Mouse (Mus musculus) neural tube, embryonic 15.5 days (tissue): Measurements from ENCODE around the gene Disc1. TPM values are rescaled to one million over a fixed set of nuclear protein-coding genes. Genes with fewer than 3 reads are reported as not detected.

ENCODE experiments used
- ATAC-seq: fragments of 200-750 bp; cut with Nextera tagmentation; 2 replicates; pipeline ENCODE4 v1.8.0; 2017; ENCODE audit warnings: mild to moderate bottlenecking, moderate TSS enrichment, moderate library complexity; ENCODE audit not compliant: low FRiP score
- H3K27ac ChIP-seq: fragments of 300-500 bp; sonication (generic); replicated peaks from 2 replicates; pipeline ENCODE4 v1.5.1; 2015; ENCODE audit warnings: mild to moderate bottlenecking, inconsistent platforms
- H3K27me3 ChIP-seq: fragments of 300-500 bp; sonication (generic); replicated peaks from 2 replicates; pipeline ENCODE4 v1.6.1; 2015; ENCODE audit warnings: inconsistent platforms
- H3K36me3 ChIP-seq: fragments of 300-500 bp; sonication (generic); 2 replicates; pipeline ENCODE4 v1.6.1; 2015; ENCODE audit warnings: inconsistent platforms
- H3K4me1 ChIP-seq: fragments of 300-500 bp; sonication (generic); 2 replicates; pipeline ENCODE4 v1.6.1; 2015; ENCODE audit warnings: inconsistent platforms
- H3K4me2 ChIP-seq: fragments of 300-500 bp; sonication (generic); 2 replicates; pipeline ENCODE4 v1.6.1; 2015; ENCODE audit warnings: inconsistent platforms, mild to moderate bottlenecking, moderate library complexity
- H3K4me3 ChIP-seq: fragments of 300-500 bp; sonication (generic); replicated peaks from 2 replicates; pipeline ENCODE4 v1.5.1; 2015; ENCODE audit warnings: mild to moderate bottlenecking, inconsistent platforms
- H3K9ac ChIP-seq: fragments of 300-500 bp; sonication (generic); replicated peaks from 2 replicates; pipeline ENCODE4 v1.6.1; 2015; ENCODE audit warnings: mild to moderate bottlenecking, inconsistent platforms
- H3K9me3 ChIP-seq: fragments of 300-500 bp; sonication (generic); replicated peaks from 2 replicates; pipeline ENCODE4 v1.6.1; 2016; ENCODE audit warnings: inconsistent platforms
- WGBS: fragments of 180-500 bp; shearing (Covaris S2); methylation state at CpG from one replicate; pipeline ENCODE4 v1.1.7; 2015; ENCODE audit warnings: mixed read lengths; 5-methylcytosine and 5-hydroxymethylcytosine counted together
- polyA plus RNA-seq: library from polyadenylated mRNA; unstranded; fragments of >200 nt; fragmentation: Nextera tagmentation; extraction: Ambion mirVana; gene quantifications from 2 replicates; pipeline ENCODE4 v1.2.1, GENCODE M21; 2015

Gene Disc1
- polyA plus RNA-seq, 1 experiment from 2014 or later: 1.8 TPM

DNA sequence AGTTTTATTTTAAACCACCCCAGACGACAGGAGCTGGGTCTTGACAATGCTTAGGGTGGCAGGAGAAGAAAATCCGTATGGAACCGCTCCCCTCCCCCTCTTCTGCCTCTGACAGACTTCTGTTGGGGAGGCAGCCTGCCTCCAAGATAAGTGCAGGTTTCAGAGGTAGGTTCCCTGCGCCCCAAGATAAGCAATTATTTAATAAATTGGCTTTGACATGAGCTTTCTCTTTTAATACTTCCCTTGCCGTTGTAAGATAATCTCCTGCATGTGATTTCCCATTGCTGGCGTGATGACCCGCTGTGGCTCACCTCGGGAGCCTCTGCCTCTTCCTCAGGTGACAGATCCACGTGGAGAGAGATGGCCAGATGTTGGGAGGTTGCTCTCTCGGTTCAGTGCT lies 133.0 kb downstream of the Disc1 start:
- H3K36me3 ChIP-seq: no peaks in the 10 kb centered on the region
- H3K4me3 ChIP-seq: no peak overlapping the region
- no peak overlapping the region for H3K27ac ChIP-seq
- 47% methylated on average over 10 of the region's 10 CpGs for WGBS
- peaks cover 13% of the 10 kb centered on the region for H3K4me1 ChIP-seq
- 0 out of 2 replicates have a peak, but pooled peaks cover 13% of the 10 kb centered on the region for H3K27me3 ChIP-seq
- ATAC-seq: no peak
- 0 out of 2 replicates have a peak overlapping the region, but pooled peaks have one; percentile 8 for H3K4me2 ChIP-seq
- H3K9me3 ChIP-seq: no peaks in the 10 kb centered on the region
- H3K9ac ChIP-seq: no peak overlapping the region

DNA sequence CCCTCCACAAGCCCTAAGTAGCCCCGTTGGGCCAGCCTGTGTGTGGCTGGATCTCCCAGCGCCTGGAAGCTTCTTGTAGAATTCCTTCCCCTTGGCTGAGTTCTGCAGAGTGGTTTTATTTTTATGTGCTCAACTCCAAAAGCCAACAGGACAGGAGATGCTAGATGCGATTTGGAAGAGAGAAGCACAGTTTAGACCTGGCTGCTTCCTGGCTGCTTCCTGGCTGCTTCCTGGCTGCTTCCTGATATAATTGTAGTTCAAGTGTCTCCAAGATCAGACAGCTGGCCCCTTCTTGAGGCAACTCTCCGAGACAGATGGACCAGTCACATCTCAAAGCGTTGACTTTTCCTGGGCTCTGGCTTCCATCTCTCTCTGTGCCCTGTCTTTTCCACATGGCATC lies 139.7 kb downstream of the Disc1 start:
- H3K4me3 ChIP-seq: no peak overlapping the region
- H3K27ac ChIP-seq: no peak overlapping the region
- H3K9ac ChIP-seq: no peak overlapping the region
- ATAC-seq: no peak
- 84% methylated on average over 5 of the region's 5 CpGs for WGBS
- H3K4me1 ChIP-seq: peaks cover 12% of the 10 kb centered on the region
- peaks cover 9% of the 10 kb centered on the region for H3K27me3 ChIP-seq
- no peaks in the 10 kb centered on the region for H3K36me3 ChIP-seq
- no peak overlapping the region for H3K4me2 ChIP-seq
- no peaks in the 10 kb centered on the region for H3K9me3 ChIP-seq

DNA sequence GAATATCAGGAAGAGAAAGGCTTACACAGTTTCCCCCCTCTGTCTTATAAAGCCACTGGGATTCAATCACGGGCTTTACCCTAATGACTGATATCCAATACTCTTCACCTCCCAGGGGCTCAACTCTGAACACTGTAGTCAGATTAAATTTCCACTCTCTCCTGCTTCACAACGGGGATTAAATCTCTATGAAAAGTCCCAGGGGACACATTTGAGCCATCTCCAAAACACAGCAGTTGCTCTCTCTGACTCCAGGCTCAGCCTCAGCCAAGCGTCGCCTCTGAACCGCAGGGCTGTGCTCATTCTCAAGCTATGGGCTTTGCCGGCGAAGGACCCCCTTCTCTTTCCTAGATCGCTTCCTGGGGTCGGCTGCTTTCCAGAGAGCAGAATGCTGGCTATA lies 141.1 kb downstream of the Disc1 start:
- 45% methylated on average over 9 of the region's 9 CpGs for WGBS
- H3K27me3 ChIP-seq: peaks cover 9% of the 10 kb centered on the region
- H3K27ac ChIP-seq: no peak overlapping the region
- H3K4me2 ChIP-seq: no peak overlapping the region
- H3K4me3 ChIP-seq: no peak overlapping the region
- no peaks in the 10 kb centered on the region for H3K9me3 ChIP-seq
- peaks cover 13% of the 10 kb centered on the region for H3K4me1 ChIP-seq
- no peaks in the 10 kb centered on the region for H3K36me3 ChIP-seq
- H3K9ac ChIP-seq: no peak overlapping the region
- no peak for ATAC-seq

DNA sequence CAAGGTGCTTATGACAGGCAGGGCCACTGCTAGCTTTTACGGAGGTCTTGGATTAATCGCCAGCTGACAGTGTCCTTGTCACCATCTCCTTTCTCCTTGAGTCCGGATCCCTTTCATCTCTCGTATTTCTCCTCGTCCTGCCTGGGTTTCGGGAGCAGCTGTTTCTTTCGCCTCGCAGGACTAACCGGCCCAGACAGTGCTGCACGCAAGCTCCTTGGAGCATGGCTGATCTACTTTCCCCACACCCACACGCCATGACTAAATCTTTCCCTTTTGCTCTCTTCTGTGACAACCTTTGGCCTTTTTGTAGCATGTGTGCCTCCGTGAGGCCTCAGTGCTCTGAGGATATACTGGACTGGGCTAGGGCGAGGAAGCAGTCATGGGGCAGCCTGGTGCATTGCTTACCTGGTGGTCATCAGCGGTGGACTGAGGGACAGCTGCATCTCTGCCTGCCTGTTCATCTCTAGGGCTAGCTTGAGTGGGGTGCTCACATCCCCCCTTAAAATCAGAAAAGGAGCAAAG lies 142.6 kb downstream of the Disc1 start:
- WGBS: 87% methylated on average over 14 of the region's 14 CpGs
- Histone ChIP-seq H3K36me3 (no peaks in the 10 kb centered on the region), H3K4me2 (no peak overlapping the region), H3K9ac (no peak overlapping the region), H3K9me3 (no peaks in the 10 kb centered on the region), H3K27ac (no peak overlapping the region), H3K4me3 (no peak overlapping the region), H3K4me1 (peaks cover 19% of the 10 kb centered on the region), H3K27me3 (peaks cover 6% of the 10 kb centered on the region)
- ATAC-seq: no peak

DNA sequence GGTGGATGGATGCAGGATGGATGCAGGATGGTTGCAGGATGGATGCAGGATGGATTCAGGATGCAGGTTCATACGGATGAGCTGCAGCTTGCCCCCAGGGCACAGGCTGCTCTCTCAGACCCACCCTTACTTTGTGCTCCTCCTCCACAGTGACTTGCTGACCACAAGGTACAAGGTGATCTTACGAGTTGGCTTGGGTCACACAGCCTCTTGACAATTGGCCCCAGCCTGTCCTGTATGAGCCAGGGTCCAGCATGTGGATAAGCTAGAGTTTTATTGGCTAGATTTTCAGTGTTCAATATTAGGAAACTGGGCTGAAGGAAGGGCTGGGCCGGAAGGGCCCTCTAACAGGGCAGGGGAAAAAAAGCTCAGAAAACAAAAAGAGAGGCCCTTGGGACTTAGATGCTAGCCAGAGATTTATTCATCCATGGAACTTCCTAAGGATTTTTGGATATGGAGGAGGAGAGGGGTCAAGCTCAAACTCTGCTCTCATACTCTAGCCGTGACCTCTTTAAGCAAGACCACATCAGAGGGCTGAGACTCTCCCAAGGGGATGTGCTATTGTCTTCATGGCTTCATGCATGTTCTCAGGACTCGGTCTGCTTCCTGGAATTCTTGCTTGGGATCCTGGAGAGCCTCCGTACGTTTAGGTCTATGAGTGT lies 143.5 kb downstream of the Disc1 start:
- no peak overlapping the region for H3K4me3 ChIP-seq
- no peak overlapping the region; the same call in 1 of the 2 replicates for H3K27ac ChIP-seq
- no peak overlapping the region for H3K9ac ChIP-seq
- no peak for ATAC-seq
- no peaks in the 10 kb centered on the region for H3K36me3 ChIP-seq
- peaks cover 19% of the 10 kb centered on the region for H3K4me1 ChIP-seq
- WGBS: 80% methylated on average over 7 of the region's 7 CpGs
- peaks cover 6% of the 10 kb centered on the region for H3K27me3 ChIP-seq
- H3K9me3 ChIP-seq: no peaks in the 10 kb centered on the region
- H3K4me2 ChIP-seq: no peak overlapping the region

DNA sequence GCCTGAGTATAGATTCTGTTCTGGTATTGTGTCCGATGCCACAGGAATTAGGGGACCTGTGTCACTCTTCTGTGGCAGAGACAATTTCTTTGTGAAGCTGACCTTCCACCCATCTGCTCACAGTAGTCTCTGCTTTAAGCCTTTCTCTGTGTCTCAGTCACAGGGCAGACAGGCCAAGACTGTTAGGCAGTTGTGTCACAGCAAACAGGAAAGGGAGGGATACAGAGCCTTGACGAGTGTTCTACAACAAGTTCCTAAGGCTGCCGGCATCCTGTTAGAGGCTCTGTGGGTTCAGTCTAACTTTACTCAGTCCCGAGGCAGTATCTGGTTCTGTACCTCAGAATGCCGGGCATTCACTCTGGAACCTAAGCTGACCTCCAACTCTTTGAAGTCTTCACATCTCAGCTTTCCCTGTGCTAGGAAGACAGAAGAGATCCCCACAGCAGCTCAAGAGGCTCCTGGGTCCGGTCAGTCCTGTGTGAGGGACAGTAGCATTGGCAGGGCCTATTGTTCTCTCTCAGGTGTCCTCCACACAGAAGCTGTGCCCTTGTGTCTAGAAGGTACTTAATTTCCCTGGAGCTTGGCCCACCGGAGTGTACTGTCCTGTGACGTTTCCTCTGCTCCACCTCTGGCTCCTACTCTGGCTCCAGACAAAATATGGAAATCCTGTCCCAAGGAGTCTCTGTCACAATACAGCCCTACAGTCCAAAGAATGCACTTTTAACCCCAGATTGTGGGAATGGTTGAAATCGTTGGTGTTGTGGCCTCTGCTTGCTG lies 144.6 kb downstream of the Disc1 start:
- 84% methylated on average over 9 of the region's 9 CpGs for WGBS
- Histone ChIP-seq H3K4me3 (no peak overlapping the region), H3K4me1 (peaks cover 24% of the 10 kb centered on the region), H3K36me3 (no peaks in the 10 kb centered on the region), H3K9ac (no peak overlapping the region), H3K4me2 (no peak overlapping the region), H3K27ac (peak overlapping the region; percentile 13; the same call in 1 of the 2 replicates), H3K9me3 (no peaks in the 10 kb centered on the region), H3K27me3 (peaks cover 6% of the 10 kb centered on the region)
- ATAC-seq: no peak

DNA sequence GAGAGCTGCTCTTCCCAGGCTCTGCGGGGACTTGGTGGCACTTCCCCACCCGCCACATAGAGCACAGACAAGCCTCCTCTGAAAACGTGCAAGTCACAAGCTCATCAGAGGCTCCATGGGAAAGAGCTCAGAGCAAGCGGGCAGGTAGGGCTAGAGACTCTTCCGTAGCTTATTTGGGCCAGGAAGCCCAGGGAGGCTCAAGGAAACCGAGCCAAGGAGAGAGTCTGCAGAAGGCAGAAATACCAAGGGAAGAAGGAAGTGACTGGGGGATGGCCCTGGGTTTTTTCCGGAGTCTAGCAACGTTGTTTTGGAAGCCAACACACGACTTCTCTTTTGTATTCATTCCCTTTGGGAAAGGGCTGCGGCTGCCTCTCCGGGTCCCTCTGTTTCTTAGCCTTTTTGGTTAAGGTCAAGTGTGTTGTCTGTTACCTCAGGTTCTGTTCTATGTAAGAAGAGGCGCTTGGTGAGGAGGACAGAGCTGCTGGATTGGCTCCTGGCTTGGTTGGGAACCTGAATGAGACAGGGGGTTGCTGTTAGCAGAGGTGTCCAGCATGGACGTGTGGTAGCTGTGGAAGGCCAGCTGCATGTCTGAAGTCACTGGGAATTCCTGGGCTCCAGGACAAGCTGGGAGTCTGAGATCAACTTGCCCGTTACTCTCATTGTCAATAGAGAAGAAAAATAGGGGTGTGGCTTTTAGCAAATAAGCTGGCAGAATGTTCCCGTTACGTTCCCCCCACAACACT lies 145.4 kb downstream of the Disc1 start:
- no peak for ATAC-seq
- Histone ChIP-seq H3K9me3 (no peaks in the 10 kb centered on the region), H3K4me1 (peaks cover 24% of the 10 kb centered on the region), H3K4me3 (no peak overlapping the region), H3K9ac (no peak overlapping the region), H3K36me3 (no peaks in the 10 kb centered on the region), H3K27me3 (peaks cover 6% of the 10 kb centered on the region), H3K27ac (0 out of 2 replicates have a peak overlapping the region, but pooled peaks have one; percentile 3), H3K4me2 (no peak overlapping the region)
- 80% methylated on average over 16 of the region's 16 CpGs for WGBS

DNA sequence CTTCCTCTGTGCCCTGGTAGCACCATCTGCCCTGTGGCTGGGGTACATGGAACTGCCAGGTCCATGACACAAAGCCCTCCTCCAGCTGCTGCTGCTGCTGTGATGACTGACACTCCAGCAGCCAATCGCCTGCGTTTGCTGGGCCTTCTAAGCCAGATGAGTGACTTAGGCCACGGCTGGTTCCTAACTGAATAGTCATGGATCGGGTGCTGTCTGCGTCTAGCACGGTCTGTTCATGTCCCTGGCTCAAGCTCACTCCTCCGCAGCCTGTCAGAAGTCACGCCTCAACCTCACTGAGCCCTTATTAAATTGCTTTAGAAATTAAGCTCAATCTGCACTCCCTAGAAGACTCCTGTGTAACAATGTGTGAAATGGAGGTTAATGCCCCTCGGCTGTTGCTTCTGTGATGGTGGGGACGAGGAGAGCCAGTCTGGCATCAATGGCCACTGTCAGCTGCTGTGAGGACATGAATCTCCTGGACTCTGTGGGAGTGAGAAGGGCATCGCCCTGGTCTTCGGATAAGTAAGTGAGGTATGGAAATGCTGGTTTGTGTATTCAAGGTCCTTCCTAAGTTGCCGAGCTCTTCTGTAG lies 146.4 kb downstream of the Disc1 start:
- Histone ChIP-seq H3K36me3 (no peaks in the 10 kb centered on the region), H3K4me2 (no peak overlapping the region), H3K9me3 (no peaks in the 10 kb centered on the region), H3K27me3 (peaks cover 6% of the 10 kb centered on the region), H3K9ac (no peak overlapping the region), H3K4me1 (peaks cover 15% of the 10 kb centered on the region), H3K4me3 (no peak overlapping the region), H3K27ac (0 out of 2 replicates have a peak overlapping the region, but pooled peaks have one; percentile 28)
- WGBS: 71% methylated on average over 13 of the region's 13 CpGs
- ATAC-seq: no peak

DNA sequence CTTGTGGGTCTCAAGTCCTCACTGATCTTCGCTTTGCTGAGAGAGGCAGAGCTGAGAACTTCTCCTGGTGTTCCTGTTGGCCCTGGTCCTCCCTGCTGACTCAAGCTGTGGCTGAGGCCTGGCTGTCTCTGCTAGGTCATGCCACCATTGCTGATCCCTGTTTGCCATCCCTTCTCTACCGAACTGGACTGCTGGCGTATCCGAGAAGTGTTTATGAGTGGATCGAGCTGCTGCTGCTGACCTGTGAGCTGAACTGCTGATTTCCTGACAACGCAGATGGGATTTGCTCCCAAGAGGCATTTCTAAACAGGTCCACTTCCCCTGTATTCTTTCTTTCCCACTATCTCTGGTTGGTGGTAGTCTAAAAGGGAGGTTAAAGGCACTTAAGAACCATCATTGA lies 147.7 kb downstream of the Disc1 start:
- Histone ChIP-seq H3K4me2 (no peak overlapping the region), H3K27ac (no peak overlapping the region), H3K9ac (no peak overlapping the region), H3K36me3 (no peaks in the 10 kb centered on the region), H3K9me3 (no peaks in the 10 kb centered on the region), H3K27me3 (peaks cover 6% of the 10 kb centered on the region; the same call in 1 of the 2 replicates), H3K4me3 (no peak overlapping the region), H3K4me1 (peaks cover 12% of the 10 kb centered on the region)
- ATAC-seq: no peak
- 91% methylated on average over 6 of the region's 6 CpGs for WGBS

DNA sequence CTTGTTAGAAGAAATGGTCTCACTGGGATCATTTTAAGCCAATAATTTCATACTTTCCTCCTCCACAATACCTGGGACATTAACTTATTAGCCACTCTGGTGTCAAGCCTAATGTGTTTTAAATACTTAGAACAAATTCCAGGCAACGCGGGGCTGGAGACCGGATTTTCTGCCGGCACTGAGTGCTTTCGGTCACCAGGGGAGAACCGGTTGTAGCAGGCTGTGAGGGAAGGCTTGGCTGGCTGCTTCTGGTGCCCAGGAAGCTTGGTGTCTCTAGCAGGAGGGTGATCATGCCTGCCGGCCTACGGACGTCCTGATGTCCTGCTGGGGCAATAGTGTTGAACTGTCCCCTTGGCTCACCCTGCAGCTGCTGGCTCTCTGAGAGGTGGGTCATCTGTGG lies 149.0 kb downstream of the Disc1 start:
- Histone ChIP-seq H3K36me3 (no peaks in the 10 kb centered on the region), H3K4me2 (no peak overlapping the region), H3K27ac (no peak overlapping the region), H3K4me3 (no peak overlapping the region), H3K27me3 (peaks cover 2% of the 10 kb centered on the region; the same call in 1 of the 2 replicates), H3K9ac (no peak overlapping the region), H3K9me3 (no peaks in the 10 kb centered on the region), H3K4me1 (peaks cover 12% of the 10 kb centered on the region)
- whole genome bisulfite sequencing: 45% methylated on average over 9 of the region's 9 CpGs
- no peak for ATAC-seq

DNA sequence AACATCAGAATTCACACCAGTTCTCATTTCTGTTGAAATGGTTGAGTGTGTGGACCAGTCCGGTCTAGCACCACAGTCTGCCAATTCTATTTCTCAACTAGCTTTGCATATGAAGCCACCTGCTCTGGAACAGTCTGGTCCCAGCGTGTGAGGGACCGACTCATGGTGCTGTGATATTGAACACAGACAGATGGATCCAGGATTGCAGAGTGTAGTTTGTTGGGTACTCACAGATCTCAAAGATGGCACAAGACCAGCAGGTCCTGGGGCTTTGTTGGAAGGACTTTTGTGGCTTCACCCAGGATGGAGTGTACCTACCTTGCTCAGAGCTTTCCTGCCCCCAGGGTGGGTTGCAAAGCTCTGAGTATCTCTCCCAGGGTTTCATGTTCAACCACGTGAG lies 151.6 kb downstream of the Disc1 start:
- Histone ChIP-seq H3K27ac (no peak overlapping the region), H3K4me2 (no peak overlapping the region), H3K27me3 (no peaks in the 10 kb centered on the region; the same call in 1 of the 2 replicates), H3K9ac (no peak overlapping the region), H3K9me3 (no peaks in the 10 kb centered on the region), H3K4me3 (no peak overlapping the region), H3K4me1 (peaks cover 6% of the 10 kb centered on the region), H3K36me3 (no peaks in the 10 kb centered on the region)
- 94% methylated on average over 4 of the region's 4 CpGs for WGBS
- no peak for ATAC-seq
